Mouse (Mus musculus): ENCODE data around the gene P3h3.

DNA sequence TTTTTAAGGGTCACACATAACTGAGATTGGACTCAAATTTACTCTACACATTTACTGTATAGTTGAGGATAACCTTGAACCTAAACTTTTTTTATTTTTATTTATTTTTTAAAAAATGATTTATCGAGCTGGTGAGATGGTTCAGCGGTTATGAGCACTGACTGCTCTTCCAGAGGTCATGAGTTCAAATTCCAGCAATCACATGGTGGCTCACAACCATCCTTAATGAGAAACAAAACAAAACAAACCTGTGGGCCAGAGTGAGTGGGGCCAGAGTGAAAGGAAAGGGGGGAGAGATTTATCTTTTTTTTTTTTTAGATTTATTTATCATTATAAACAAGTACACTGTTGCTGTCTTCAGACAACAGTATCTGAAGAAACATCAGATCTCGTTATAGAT is 65.6 kb downstream of the P3h3 start:
- TF ChIP-seq CTCF (IDR thresholded peaks at IDR 0.05; ENCODE audit: control insufficient read depth, insufficient read depth, insufficient read length) (no peak), CEBPB (IDR thresholded peaks at IDR 0.05; ENCODE audit: low read depth) (no peak), MYOG (IDR thresholded peaks at IDR 0.05; ENCODE audit: control insufficient read depth, extremely low read depth, insufficient read length) (no peak), USF1 (IDR thresholded peaks at IDR 0.05; ENCODE audit: low read depth) (no peak)

All from C2C12 (cell line).